Mouse (Mus musculus) neural tube, embryonic 10.5 days (tissue): ENCODE measurements around the gene Lrwd1.
"Not testable (repeated sequence)": the region's sequence is repeated elsewhere in the genome, so short reads cannot be mapped to it uniquely, and the experiment has no call there.

Experiments
- DNase-seq: peaks from one replicate; pipeline ENCODE4 v3.0.0-alpha.2; 2017; ENCODE audit warnings: low spot score; ENCODE audit errors: extremely low spot score

The Lrwd1 gene

DNA sequence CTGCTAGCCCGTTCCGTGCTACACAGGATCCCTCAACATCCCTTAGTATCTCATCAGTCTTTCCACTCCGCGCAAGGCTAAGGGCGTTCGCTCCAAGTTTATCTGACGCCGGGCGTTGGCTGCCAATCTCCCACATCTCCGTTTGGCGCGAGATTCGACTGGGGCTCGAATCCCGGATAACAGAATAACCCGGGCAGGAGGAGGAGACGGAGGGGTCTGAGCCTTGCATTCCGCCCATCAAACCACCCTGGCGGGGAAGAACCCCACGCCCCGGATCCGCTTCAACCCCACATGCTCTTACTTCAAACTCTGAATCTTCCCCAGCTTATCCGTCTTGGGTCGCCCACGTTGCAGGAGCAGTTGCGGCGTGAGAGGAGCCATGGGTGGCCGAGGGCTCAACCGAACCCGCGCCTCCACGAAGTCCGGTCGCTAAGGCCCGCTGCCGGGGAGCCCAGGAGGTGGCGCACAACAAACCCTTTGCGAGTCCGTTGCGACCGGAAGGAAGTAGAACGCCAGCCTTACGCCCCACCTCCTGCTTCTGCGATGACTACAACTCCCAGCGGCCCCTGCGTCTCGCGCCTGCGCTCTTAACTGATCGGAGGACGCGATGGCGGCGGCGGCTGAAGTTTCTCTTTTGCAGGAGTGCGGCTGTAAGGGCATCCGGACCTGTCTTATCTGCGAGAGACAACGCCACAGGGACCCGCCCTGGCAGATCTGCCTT is at the start of gene Lrwd1, which contains the start of gene Alkbh4:
TSS of gene Lrwd1 (minus strand) at position 504 of the 721 bp plus-strand sequence.
TSS of gene Alkbh4 (plus strand) at position 576 of the 721 bp plus-strand sequence.
- DNase-seq = peak; percentile 95

DNA sequence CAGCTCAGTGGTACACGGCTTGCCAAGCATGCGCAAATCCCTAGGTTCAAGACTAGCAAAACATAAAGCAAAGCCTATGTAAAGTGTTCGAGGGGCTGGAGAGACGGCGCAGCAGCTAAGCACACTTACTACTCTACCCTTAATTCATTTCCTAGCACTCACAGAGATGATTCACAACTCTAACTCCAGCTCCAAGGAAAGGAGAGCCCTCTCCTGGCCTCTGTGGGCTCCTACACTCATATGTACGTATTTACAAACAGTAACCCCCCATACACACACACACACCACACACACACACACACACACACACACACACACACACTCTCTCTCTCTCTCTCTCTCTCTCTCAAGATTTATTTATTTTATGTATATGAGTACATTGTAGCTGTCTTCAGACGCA is 47.9 kb upstream of the Lrwd1 start:
- DNase-seq = no peak

DNA sequence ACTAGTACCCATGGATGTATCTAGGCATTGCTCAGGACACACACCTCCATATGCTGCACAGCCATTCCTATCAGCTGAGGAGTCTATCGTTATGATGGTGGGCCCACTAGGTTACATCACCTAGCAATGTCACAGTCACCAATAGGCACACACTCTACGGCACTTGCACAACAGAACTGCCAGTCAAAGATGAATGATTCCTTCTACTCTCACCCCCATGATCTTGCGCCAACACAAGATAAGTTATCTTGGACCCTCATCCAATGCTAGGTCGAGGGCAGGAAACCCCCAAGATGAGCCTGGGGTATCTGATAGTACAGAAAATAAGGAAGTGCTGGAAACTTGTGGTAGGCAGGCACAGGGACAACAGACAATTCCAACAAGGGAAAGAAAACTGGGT is 47.0 kb upstream of the Lrwd1 start:
- no peak for DNase-seq

DNA sequence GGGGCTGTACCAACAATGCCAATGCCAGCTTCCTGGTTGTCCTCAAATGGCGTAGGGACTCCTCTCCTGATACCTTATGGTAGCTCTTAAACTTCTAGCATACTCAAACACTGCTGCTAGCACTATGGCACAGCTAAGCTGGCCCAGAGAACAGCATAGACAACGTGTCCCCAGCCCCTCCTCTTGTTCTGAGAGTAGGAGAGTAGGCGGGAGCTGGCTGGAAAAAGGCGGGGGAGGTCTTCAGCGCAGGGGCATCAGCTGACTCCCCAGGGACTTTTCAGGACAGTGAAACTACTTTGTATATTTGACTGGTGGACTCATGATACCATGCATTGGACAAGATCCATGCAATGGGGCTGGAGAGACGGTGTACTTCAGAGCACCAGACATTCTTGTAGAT is 46.2 kb upstream of the Lrwd1 start:
- DNase-seq = no peak

DNA sequence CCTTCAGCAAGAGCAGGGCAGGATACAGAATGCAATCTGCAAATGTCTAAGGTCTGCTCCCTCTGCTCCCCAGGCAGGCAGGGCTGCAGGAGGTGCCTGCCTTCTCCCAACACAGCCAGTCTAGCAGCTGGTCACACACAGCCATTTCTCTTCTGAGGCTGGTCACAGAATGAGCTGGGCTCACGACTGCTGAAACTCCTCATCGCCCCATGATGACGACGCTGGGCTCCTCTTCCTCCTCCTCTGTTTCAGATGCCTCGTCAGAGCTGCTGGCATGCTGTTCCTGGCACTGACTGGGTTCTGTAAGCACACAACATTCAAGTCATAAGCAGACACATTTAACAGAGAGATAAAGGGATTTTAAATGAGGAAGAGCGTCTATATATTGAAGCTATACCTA is 45.3 kb upstream of the Lrwd1 start:
- DNase-seq = no peak

DNA sequence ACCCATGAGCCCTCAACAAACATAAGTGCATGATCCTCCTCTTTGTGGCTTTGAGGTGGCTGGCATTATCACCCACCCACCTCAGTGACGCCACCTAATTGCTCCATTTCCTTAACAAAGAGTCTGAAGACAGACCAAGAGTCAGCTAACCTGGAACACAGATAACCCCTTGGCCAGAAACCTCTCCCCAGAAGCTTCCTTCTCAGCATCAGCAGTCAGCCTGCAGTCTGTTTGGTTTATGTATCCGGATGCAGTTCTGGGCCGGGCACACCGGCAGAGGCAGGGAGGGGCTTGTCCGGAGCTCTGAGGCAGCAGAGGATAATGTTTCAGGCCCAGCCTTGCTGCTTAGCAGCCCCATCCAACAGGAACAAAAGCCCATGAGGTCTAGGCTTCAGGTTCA is 43.7 kb upstream of the Lrwd1 start:
- DNase-seq = no peak

DNA sequence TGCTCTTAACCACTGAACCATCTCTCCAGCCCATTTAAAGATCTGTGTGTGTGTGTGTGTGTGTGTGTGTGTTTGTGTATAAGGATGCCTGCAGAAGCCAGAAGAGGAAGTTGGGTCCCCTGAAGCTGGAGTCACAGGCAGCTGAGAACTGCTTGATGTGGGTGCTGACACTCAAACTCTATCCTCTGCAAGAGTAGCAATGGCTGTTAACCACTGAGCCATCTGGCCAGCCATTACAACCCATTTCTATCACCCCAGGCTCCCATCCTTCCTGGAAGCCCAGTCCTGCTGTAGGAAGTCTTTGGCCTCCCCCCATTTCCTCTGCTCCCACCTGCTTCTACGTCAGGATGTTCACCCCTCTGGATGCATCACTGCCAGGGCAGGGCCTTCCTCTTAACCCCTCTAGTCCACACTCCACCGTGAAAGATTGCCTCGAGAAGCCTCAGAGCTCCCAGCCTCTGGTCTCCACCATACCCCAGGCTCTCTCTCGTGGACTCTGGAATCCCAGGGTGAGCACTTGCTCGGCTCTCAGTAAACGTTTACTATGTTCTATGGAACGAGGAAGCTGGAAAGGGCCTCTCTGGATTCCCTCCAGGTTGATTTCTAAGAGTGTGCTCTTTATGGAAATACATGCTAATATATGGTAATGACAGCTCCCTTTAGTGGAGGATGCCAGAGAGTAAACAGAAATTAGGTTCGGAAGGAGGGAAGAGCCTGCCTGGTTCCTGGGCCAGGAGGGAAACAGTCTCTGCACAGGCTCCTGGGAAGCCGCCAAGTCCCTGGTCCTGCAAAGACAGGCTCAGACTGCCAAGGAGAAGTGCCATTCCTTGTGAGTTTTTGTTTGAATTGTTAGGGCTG is 38.0 kb upstream of the Lrwd1 start:
- DNase-seq = no peak

DNA sequence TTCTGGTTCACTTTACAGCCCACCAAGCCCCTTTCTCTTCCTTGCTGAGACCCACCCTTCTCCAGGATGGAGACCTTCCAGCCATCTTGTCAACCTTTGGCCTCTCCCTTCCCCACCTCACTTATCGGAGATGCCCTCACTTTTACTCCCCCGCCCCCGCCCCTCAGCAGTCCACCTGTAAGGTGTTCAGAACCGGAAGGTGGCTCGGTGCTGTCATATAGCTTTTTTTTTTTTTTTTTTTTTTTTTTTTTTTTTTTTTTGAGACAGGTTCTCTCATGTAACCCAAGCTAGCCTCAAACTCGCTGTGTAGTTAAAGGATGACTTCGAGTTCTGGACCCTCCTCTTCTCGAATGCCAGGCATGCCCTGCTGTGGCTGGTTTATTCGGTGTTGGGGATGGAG is 37.1 kb upstream of the Lrwd1 start:
- DNase-seq = no peak

DNA sequence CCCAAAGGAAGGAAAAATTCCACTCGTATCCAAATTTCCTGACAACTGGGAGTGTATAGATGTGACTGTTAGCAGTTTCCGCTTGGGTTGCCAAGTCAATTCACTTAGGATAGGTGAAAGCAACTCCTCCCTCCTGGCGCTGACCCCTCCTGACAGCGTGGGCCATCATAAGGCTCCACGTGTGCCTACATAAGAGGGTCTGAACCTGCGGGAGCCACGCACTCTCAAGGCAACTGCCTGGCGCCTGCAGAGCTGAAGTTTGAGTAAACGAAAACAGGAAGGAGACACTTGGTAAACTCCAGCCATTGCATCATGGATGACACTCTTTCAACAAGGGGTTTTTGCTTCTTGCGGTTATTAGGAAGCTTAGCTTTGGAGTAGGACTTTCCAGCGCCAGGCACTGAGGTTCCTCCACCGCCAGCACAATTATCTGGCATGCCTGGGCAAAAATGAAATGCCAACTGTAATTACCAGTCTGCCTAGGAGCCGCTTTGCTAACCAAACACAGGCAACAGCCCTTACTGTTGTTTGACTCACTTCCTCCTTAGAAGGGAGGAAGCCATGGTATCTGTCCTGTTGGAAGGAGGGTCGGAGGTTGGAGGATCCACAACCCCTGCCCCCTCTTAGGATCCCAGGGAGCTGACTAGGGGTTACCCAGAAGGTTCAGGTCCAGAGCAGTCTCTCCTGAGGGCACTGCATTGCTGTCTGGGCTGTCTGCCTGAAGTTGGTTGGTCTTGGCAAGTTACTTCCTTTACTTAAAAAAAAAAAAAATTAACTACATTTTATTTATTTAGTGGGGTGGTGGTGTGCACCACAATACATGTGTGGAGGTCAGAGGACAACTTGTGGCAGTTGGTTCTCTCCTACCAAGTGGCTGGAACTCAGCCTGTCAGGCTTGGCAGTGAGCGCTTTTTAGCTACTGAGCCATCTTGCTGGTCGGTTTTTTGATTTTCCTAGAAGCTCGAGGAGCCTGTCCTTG is 35.8 kb upstream of the Lrwd1 start:
- no peak for DNase-seq

DNA sequence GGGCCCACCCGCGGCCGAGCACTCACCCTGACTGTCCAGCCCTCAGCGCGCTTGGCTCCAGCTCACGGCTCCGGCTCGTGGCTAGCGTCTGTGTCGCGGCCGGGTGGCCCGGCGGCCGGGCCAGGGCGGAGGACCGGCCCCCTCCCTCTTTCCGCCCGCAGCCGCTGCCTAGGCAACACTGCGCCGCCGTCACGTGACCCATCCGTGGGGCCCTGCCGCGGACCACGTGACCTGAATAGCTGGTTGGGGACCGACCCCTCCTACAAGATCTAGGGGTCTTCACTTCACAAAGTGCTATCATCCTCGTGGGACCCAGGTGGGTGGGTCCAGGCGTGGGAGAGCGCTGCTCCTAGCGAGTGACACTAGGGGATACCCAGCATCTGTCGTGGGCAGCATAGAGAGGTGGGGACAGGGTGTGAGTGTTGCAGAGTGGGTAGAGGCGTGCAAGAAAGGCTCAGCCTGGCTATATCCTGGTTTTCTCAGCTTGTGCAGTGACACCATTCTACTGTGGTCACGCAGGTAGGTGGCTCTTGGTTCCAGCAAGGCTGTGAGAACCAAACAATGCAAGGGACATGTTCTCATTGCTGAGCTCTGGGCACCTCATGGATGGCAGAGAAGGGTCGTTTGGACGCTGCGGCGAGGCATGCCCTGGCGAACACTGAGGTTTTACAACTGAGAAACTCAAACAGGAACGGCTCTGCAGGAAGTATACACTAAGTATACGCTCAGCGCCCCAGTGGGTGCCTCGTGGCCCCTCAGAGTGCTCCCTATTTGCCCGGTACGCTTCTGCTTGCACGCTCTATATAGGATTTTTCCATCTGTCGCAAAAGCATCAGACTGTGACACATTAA is 34.9 kb upstream of the Lrwd1 start, which contains the start of gene Orai2:
TSS of gene Orai2 (minus strand) at position 202 of the 851 bp plus-strand sequence.
- peak; percentile 89 for DNase-seq

DNA sequence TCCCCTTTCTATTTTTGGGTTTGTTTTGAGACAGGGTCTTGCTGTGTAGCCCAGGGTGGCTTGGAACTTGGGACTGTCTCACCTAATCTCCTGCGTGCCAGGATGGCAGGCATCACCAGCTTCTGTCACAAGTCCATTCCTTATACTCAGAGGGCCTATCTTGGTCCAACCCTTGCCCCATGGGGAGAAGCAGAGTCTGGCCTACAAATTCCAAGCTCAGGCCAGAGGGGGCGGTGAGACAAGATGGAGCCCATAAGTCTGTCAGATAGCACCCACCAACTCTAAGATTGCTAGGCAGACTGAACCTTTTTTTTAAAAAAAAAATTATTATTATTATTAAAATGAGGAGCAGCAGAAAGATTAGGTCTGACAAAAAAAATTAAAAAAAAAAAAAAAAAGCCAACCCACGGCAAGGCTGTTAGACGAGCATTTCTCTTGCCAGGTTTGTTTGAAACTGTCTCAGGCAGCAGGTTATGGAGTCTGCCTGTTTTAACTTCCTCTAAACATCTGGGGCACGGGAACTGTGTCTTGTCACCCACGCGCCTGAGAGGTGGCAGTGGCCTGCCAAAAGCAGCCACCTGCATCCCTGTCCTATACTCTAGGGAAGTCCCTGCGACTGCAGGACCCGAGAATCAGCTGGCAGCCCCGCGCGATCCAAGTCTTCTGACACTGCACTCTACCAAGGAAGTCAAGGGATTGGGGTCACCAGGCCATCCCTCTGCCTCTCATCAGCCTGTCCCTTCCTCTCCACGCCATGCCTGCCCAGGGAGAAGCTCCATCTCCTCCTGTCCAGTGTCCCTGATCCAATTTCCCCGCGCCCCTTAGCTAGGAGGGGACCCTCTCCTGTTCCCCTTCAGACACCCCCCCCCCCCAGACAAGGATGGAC is 34.0 kb upstream of the Lrwd1 start:
- DNase-seq = no peak

DNA sequence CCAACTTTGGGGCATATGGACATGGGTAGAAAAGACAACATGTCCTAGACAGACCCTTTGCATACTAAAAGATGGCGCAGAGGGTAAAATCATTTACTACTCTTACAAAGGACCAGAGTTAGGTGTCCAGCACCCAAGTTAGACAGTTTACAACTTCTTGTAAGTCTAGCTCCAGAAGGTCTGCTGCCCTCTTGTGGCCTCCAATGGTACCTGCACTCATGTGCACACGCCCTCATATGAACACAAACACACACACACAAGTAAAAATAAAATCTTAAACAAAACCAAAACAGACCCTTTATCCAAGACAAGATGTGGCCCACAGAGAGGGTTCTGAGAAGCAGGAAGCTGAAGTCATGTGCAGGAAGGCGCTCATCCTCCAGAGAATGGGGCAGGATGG is 32.2 kb upstream of the Lrwd1 start:
- no peak for DNase-seq

DNA sequence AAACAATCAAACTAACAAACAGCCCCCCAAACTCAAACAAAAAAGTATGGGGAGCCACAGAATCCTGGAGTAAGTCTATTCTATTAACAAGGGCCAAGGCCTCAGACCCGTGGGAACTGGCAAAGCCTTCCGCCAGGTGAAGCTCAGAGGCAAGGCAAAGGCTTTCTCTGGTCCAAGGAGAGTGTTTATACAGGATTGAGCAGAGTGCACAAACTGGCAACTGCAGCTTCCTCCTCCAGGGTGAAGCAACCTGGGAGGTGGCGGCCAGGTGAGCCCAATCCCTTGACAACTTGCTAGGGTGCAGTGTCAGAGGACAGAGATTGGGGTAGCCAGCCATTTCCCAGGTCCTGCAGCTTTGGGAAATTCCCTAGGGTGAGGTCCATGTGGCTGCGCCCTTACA is 31.4 kb upstream of the Lrwd1 start:
- DNase-seq = no peak

DNA sequence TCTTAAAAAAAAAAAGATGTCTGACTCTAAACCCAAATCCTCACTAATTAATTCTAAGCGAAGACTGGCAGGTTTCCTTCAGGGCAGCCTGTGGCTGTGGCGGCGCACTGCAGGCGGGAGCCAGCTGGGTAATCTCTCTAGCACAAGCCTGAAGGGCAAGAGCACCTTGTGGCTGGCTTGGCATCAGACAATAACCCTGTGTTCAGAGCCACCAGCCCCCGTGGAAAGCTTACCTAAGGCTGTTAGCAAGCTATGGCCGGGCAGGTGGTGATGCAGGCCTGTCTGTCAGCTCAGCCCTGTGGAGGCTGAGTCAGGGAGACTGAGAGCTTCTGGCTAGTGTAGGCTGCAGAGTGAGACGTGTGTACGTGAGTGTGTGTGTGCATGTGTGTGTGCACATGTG is 29.4 kb upstream of the Lrwd1 start:
- DNase-seq = no peak

DNA sequence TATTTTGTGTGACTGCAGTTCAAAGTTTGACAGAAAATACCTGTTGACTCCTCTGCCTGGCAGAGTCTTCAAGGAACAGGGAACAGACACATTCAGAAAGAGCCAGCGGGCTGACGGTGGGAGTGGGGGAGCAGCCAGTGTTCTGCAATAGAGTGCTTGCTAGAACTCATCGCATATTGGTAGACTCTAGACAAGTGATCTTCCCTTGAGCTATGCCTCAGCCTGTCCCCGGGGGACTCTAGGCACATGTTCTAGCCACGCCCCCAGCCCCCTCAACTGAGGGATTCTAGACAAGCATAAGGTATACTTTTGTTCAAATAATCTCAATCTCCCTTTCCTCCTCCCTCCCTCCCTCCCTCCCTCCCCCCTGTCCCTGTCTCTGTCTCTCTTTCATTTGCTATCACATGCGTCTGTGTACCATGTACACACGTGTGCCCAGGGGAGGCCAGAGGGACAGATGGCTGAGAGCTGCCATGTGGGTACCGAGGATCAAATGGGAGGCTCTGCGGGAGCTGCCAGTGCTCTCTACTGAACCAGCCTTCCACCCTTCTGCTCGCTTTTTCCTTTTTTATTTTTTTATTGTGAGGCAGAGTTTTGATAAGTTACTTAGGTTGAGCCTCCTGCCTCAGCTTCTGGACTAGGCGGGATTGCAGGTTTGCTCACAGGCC is 28.1 kb upstream of the Lrwd1 start:
- no peak for DNase-seq

DNA sequence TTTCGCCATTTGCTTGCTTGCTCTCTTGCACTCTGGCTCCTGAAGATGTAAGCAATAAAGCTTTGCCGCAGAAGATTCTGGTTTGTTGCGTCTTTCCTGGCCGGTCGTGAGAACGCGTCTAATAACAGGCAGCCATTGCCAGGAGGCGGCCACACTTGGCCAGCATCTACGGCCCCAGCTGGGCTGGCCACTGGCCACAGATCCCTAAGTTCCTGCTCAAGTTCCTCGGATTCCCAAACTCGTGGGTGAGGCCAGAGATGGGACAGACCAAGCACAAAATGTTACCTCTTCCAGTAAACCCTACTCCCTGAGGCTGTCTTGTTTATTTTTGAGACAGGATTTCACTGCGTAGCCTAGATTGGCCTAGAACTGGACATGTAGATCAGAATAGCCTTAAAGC is 24.2 kb upstream of the Lrwd1 start:
- DNase-seq = not testable (repeated sequence)

DNA sequence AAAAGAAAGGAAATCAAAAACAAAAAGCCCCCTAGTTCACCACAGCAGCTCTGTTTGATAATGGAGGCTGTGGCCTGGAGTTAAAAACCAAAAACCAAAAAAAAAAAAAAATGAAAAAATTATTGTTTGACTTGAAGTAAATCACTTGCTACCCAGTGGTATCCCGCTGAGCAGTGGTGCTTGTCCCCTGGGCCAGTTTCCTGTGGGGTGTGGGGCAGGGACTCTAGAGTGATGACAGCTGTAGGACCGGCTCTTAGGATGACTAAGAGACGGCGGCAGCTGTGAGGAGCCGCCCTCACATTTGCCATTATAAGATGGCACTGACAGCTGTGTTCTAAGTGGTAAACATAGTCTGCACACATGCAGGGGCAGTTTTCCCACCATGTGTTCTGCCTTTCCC is 19.5 kb upstream of the Lrwd1 start:
- no peak for DNase-seq

DNA sequence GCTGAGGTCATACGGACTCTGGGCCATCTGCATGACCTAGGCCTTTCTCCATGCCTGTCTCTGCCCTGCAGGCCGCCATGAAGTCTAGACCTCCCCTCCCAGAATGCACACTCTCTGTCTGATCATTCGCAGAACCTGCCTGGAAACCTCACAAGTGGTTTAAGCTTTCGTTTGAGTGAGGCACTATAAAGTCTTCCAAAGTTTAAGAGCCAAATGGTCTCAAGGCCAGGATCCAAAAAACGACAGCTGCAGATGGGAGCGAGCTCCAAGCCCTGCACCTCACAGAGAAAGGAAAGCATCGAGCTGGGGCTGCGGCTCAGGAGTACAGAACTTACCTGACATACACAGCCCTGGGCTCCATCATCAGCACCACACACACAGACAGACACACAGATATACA is 16.5 kb upstream of the Lrwd1 start:
- DNase-seq = no peak

DNA sequence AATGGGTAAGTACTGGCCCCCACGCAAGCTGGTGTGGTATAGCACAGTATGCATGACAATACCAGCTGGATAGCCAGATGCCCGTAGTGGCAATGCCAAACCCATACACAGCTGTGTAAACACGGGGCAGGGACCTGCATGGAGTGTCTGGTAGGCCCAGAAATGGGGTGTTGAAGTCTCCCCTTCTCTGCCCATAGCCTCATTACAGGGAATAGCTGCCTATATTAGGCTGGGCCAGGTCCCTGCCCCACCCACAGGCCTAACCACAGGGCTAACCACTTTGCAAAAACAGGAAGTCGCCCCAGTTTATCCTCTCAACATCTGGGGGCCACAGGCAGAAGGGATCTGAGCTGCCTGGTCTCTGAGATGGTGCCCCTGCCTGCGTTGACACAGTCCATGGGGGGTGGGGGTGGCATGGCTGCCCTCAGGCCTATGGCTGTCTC is 13.3 kb upstream of the Lrwd1 start:
- DNase-seq = not testable (repeated sequence)
